Mouse (Mus musculus) subcutaneous adipose tissue, adult 2 months (tissue): ENCODE data around the gene Mstn. TPM values are rescaled to one million over a fixed set of nuclear protein-coding genes. Genes with fewer than 3 reads are reported as not detected.

Experiments used
- polyA plus RNA-seq: library from polyadenylated mRNA; depleted of rRNA; stranded (reverse); fragments of >200 nt; gene quantifications from 2 replicates; pipeline ENCODE4 v1.2.3, GENCODE M21; 2012; ENCODE audit warnings: low replicate concordance; rRNA removed

Gene Mstn
- polyA plus RNA-seq: 0.04 and 0.21 TPM in 2 replicates

GRCm38 (mm10) chr1:53061340-53061739 is at the start of gene Mstn:
Mstn (plus strand) TSS chr1:53061640.

GRCm38 (mm10) chr1:53020079-53020478 is 41.4 kb upstream of the Mstn start, which contains the start of gene 1700019D03Rik:
1700019D03Rik (minus strand) TSS chr1:53020179.

Other genes with a start within 250 kb of the Mstn start
- 14.9 and 22.5 TPM in 2 replicates for gene Inpp1, start 244.0 kb upstream of the Mstn start, polyA plus RNA-seq
- 71.9 and 165 TPM in 2 replicates for gene Hibch, start 216.7 kb upstream of the Mstn start, polyA plus RNA-seq
- 2.7 and 3.2 TPM in 2 replicates for gene 1700019D03Rik, start 41.5 kb upstream of the Mstn start, polyA plus RNA-seq
- gene 1700019A02Rik, start 126.0 kb downstream of the Mstn start, polyA plus RNA-seq: not detected in 2 replicates
- 0.32 and 1.1 TPM in 2 replicates for gene Pms1, start 235.4 kb downstream of the Mstn start, polyA plus RNA-seq
- 5.3 and 6.8 TPM in 2 replicates for gene Ormdl1, start 235.5 kb downstream of the Mstn start, polyA plus RNA-seq
- gene Gm28778, start 235.5 kb downstream of the Mstn start, polyA plus RNA-seq: 5.8 and 15.5 TPM in 2 replicates